Mouse (Mus musculus): ENCODE measurements around the gene Ace2. TPM values are rescaled to one million over a fixed set of nuclear protein-coding genes. Genes with fewer than 3 reads are reported as not detected.

Ace2 gene
- polyA plus RNA-seq, 1 experiment from 2014 or later: 16.2 TPM

GRCm38 (mm10) chrX:164183844-164184243 lies 44.7 kb downstream of the Ace2 start:
- no peak overlapping the region for H3K27ac ChIP-seq
- H3K9me3 ChIP-seq: no peaks in the 10 kb centered on the region
- H3K4me3 ChIP-seq: no peak overlapping the region
- ATAC-seq (ENCODE audit: insufficient number of reproducible peaks, low FRiP score, low TSS enrichment, low read depth): no peak
- H3K27me3 ChIP-seq: peaks cover 17% of the 10 kb centered on the region; the same call in 1 of the 2 replicates
- H3K9ac ChIP-seq: no peak overlapping the region
- no peaks in the 10 kb centered on the region for H3K36me3 ChIP-seq
- WGBS: 30% methylated on average over 3 of the region's 3 CpGs
- H3K4me2 ChIP-seq: no peak overlapping the region
- H3K4me1 ChIP-seq: no peaks in the 10 kb centered on the region

GRCm38 (mm10) chrX:164189880-164190279 lies 50.7 kb downstream of the Ace2 start:
- H3K4me3 ChIP-seq: no peak overlapping the region
- peaks cover 3% of the 10 kb centered on the region; the same call in 1 of the 2 replicates for H3K27me3 ChIP-seq

GRCm38 (mm10) chrX:164197679-164198078 lies 58.5 kb downstream of the Ace2 start:
- H3K9me3 ChIP-seq: no peaks in the 10 kb centered on the region
- H3K9ac ChIP-seq: no peak overlapping the region
- no peak overlapping the region for H3K4me2 ChIP-seq
- ATAC-seq (ENCODE audit: insufficient number of reproducible peaks, low FRiP score, low TSS enrichment, low read depth): no peak
- H3K4me3 ChIP-seq: no peak overlapping the region
- H3K36me3 ChIP-seq: no peaks in the 10 kb centered on the region
- WGBS: 87% methylated on average over 2 of the region's 2 CpGs
- peaks cover 6% of the 10 kb centered on the region; the same call in 1 of the 2 replicates for H3K27me3 ChIP-seq
- H3K4me1 ChIP-seq: no peaks in the 10 kb centered on the region
- H3K27ac ChIP-seq: no peak overlapping the region

More at GRCm38 (mm10) chrX:164189880-164190279, 50.7 kb downstream of the Ace2 start:
- Histone ChIP-seq H3K9ac (no peak overlapping the region), H3K4me2 (no peak overlapping the region), H3K4me1 (no peaks in the 10 kb centered on the region), H3K27ac (no peak overlapping the region), H3K36me3 (no peaks in the 10 kb centered on the region), H3K9me3 (no peaks in the 10 kb centered on the region)
- ATAC-seq (ENCODE audit: insufficient number of reproducible peaks, low FRiP score, low TSS enrichment, low read depth): no peak

- Histone ChIP-seq H3K4me1 (no peaks in the 10 kb centered on the region), H3K27ac (no peak overlapping the region), H3K9me3 (no peaks in the 10 kb centered on the region), H3K4me3 (no peak overlapping the region), H3K9ac (no peak overlapping the region), H3K27me3 (peaks cover 6% of the 10 kb centered on the region; the same call in 1 of the 2 replicates), H3K4me2 (no peak overlapping the region), H3K36me3 (no peaks in the 10 kb centered on the region)
- no peak for ATAC-seq (ENCODE audit: insufficient number of reproducible peaks, low FRiP score, low TSS enrichment, low read depth)
- 78% methylated on average over 5 of the region's 5 CpGs for WGBS
Observed at GRCm38 (mm10) chrX:164200547-164200946, 61.4 kb downstream of the Ace2 start.

GRCm38 (mm10) chrX:164221989-164222388 lies 82.9 kb downstream of the Ace2 start:
- Histone ChIP-seq H3K27me3 (no peaks in the 10 kb centered on the region), H3K4me2 (no peak overlapping the region), H3K9ac (no peak overlapping the region), H3K4me3 (no peak overlapping the region), H3K9me3 (no peaks in the 10 kb centered on the region), H3K27ac (no peak overlapping the region), H3K36me3 (no peaks in the 10 kb centered on the region), H3K4me1 (no peaks in the 10 kb centered on the region)
- ATAC-seq (ENCODE audit: insufficient number of reproducible peaks, low FRiP score, low TSS enrichment, low read depth): no peak
- 63% methylated on average over 2 of the region's 2 CpGs for WGBS

- no peaks in the 10 kb centered on the region for H3K36me3 ChIP-seq
- no peak overlapping the region for H3K4me3 ChIP-seq
- H3K27me3 ChIP-seq: 0 out of 2 replicates have a peak, but pooled peaks cover 9% of the 10 kb centered on the region
- ATAC-seq (ENCODE audit: insufficient number of reproducible peaks, low FRiP score, low TSS enrichment, low read depth): no peak
- H3K9ac ChIP-seq: no peak overlapping the region
- 40% methylated on average over 8 of the region's 8 CpGs for WGBS
- H3K9me3 ChIP-seq: no peaks in the 10 kb centered on the region
- no peak overlapping the region for H3K4me2 ChIP-seq
- no peaks in the 10 kb centered on the region for H3K4me1 ChIP-seq
- H3K27ac ChIP-seq: no peak overlapping the region
Observed at GRCm38 (mm10) chrX:164233380-164233779, 94.2 kb downstream of the Ace2 start.

Other genes with a start within 250 kb of the Ace2 start
- 33.0 and 33.7 TPM in 2 replicates for gene Ap1s2, start 230.3 kb upstream of the Ace2 start, polyA plus RNA-seq (2015; fragmentation: Nextera tagmentation; extraction: Ambion mirVana)
- gene Zrsr2, start 180.7 kb upstream of the Ace2 start, polyA plus RNA-seq (2015; fragmentation: Nextera tagmentation; extraction: Ambion mirVana): 57.6 and 58.9 TPM in 2 replicates
- gene Car5b, start 111.3 kb upstream of the Ace2 start, polyA plus RNA-seq (2015; fragmentation: Nextera tagmentation; extraction: Ambion mirVana): 1.0 and 1.2 TPM in 2 replicates
- gene Siah1b, start 62.8 kb upstream of the Ace2 start, polyA plus RNA-seq (2015; fragmentation: Nextera tagmentation; extraction: Ambion mirVana): 19.8 and 21.1 TPM in 2 replicates
- 0.19 TPM in 1 of 2 replicates, not detected in the other for gene Cltrn, start 50.5 kb upstream of the Ace2 start, polyA plus RNA-seq (2015; fragmentation: Nextera tagmentation; extraction: Ambion mirVana)
- gene Bmx, start 118.9 kb downstream of the Ace2 start, polyA plus RNA-seq (2015; fragmentation: Nextera tagmentation; extraction: Ambion mirVana): 0.56 and 0.84 TPM in 2 replicates
- gene Pir, start 130.0 kb downstream of the Ace2 start, polyA plus RNA-seq (2015; fragmentation: Nextera tagmentation; extraction: Ambion mirVana): 6.9 and 8.5 TPM in 2 replicates
- gene Vegfd, start 234.0 kb downstream of the Ace2 start, polyA plus RNA-seq (2015; fragmentation: Nextera tagmentation; extraction: Ambion mirVana): 8.8 and 9.2 TPM in 2 replicates

Data from limb, embryonic 15.5 days (tissue).